Mouse (Mus musculus) cerebellum, adult 18-20 months (tissue): Measurements from ENCODE around the gene Klhl2.

ENCODE experiments used
- DNase-seq, 2 experiments: peaks; one replicate each; pipeline ENCODE4 v3.0.0; 2021

The Klhl2 gene

DNA sequence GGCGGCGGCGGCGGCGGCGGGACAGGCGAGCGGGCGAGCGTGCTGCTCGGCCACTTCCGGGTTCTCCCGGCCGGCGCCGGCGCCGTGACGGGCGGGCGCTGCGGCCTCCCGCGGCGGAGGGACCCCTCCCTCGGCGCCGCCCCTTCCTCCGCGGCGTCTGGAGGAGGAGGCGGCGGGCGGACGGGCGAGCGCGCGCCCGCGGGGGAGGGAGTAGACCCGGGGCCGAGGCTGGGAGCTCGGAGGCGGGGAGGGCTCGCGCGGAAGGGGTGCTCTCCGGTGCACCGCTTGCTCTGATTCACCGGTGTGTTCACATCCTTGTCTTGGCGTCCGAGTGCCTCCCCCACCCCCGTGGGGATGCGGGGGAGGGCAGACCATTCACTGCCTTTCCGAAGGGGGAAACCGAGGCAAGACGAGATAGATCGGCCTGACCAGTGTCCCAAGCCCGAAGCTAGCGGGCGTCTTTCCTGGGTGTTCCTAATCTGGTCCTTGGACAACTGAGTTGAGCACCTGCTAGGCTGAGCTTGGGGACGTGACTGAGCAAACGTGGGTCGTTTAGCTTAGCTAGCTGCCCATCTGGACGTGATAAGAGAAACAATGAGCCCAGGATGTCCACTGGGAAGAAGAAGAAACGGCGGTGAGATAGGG lies at the start of gene Klhl2:
Gene Klhl2 (minus strand): TSS at position 121 of the 645 bp plus-strand sequence.
- peak; percentile 72 to 84 for DNase-seq

DNA sequence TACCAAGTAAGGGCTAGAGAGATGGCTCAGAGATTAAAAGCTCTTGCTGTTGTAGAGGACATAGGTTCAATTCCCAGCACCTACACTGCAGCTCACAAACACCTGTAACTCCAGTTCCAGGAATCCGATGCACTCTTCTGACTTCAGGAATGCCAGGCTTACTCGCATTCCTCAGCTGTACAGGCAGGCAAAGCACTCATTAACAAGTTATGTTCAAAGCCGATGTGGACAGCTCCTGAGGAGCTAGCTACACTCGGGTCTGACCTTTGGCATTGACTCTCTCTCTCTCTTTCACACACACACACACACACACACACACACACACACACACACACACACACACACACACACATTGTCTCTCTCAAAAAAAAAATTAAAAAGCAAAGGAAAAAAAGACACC lies 48.9 kb upstream of the Klhl2 start:
- no peak for DNase-seq

GRCm38 (mm10) chr8:64896731-64897130 lies 46.9 kb upstream of the Klhl2 start:
- no peak for DNase-seq

- DNase-seq = peak; percentile 14 to 32
These were observed 30.9 kb upstream of the Klhl2 start for GRCm38 (mm10) chr8:64880619-64881200.

- DNase-seq = no peak
These were observed 28.0 kb upstream of the Klhl2 start for GRCm38 (mm10) chr8:64877630-64878312.

DNA sequence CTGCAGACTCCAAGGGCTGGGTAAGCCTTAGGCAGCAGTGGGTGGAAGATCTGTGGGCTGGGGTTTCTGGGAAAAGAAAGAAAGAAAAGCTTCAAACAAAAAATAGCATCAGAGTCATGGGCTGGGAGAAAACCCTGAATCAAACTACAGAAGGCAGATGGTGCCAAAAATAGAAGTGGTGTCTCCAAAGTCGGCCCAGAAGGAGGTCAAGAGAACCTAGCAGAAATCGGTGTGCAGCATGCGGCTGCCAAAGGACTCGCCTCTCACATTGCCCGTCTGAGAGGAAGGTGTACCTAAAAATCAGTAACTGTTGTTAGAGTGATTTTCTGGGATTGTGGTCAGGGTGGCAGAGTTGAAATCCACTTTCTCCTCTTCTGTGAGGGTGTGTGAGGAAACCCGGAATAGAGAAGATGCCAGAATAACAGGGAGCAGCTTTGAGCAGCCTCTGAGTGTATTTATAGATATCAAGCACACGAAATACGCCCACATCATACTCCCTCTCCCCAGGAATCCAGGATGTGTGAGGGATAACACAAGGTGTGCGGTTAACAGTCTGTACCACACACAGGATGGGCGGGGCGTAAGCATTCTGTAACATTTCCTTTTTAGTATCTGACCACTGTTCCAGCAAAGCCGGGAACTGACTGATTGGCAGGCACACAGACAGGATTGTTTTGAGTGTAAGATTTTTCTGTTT lies 21.8 kb upstream of the Klhl2 start:
- DNase-seq = peak; percentile 34 to 46

- DNase-seq = no peak
These were observed 20.4 kb upstream of the Klhl2 start for GRCm38 (mm10) chr8:64870218-64870617.

- peak in 1 of 2 experiments; percentile 43 for DNase-seq
These were observed 523 bp downstream of the Klhl2 start for GRCm38 (mm10) chr8:64849091-64849896.

- no peak for DNase-seq
These were observed 1.5 kb downstream of the Klhl2 start for GRCm38 (mm10) chr8:64848245-64848785.

- DNase-seq = no peak
These were observed 2.2 kb downstream of the Klhl2 start for GRCm38 (mm10) chr8:64847650-64848049.

GRCm38 (mm10) chr8:64847241-64847640 lies 2.6 kb downstream of the Klhl2 start:
- DNase-seq = no peak

DNA sequence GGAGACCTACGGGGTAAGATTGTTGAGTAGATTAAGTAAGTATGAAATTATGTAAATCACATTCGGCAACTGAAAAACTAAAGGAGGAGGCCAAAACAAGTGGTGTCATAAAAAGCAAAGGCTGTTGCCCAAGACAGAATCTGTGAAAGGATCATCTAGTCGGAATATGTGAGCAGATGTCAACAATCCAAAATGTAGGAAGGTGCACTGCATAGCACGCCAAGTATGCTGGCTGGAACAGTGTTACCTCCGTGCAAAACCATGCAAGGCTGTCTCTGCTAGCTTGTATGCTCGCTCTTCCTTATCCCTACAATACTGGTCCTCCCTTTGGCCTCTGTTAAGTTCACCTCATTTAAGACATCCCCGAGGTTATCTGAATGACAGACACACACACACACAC lies 4.5 kb downstream of the Klhl2 start:
- DNase-seq = no peak

DNA sequence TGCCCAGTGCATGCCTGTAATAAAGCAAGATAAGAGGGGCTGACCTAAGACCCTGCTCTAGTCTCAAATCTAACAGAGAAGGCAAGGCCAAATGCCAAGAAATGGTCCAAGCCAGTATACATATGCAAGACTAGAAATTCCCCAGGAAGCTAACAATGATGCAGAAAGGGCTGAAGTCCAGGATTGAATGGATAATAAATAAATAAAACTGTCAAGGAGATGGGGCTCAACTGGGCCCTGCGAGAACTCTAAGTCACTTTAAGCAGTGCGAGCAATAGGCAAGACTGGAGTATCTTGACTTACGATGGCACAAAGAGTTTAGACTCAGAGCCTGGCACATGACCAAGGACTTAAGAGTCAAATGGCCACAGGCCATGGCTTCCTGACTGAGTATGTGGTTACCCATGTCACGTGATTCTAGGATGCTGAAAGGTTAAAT lies 5.8 kb downstream of the Klhl2 start:
- DNase-seq = no peak

DNA sequence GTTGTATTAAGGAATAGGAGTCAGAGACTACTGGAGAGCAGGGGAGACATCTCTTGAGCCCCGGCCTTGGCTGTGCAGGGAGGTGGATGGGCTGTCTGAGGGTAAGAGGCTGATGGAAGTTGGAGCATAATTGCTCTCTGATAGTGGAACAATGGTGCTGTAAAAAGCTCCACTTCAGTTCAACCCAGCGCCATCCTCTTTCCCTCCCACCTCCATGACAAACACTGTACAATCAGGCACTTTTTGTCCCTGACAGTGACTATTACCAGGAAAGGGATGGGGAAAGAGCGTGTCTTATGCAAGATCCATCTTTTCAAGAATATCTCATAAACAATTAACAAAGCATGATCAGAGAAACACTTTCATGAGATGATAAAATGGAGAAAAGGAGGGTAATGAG lies 6.6 kb downstream of the Klhl2 start:
- no peak for DNase-seq

GRCm38 (mm10) chr8:64841747-64842406 lies 7.9 kb downstream of the Klhl2 start:
- DNase-seq = no peak

DNA sequence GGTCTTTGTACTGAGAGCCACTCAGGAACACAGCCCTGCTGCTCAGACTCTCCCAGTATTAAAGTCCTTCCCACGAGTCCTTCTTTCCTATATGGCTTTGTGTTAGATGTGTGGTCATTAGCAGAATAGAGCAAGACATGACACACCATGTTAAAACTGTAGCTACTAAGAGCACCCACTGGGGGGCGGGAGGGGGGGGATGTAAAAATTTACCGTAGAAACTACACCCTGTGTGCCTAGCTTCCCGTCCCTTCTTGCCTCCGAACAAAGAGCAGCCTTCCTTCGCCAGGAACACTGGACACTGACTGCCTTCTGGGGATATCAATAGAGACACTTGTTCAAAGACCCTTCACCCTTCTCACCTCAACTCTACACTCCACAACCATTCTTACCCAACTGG lies 10.2 kb downstream of the Klhl2 start:
- no peak for DNase-seq

- DNase-seq = no peak
These were observed 14.2 kb downstream of the Klhl2 start for GRCm38 (mm10) chr8:64835475-64836122.

DNA sequence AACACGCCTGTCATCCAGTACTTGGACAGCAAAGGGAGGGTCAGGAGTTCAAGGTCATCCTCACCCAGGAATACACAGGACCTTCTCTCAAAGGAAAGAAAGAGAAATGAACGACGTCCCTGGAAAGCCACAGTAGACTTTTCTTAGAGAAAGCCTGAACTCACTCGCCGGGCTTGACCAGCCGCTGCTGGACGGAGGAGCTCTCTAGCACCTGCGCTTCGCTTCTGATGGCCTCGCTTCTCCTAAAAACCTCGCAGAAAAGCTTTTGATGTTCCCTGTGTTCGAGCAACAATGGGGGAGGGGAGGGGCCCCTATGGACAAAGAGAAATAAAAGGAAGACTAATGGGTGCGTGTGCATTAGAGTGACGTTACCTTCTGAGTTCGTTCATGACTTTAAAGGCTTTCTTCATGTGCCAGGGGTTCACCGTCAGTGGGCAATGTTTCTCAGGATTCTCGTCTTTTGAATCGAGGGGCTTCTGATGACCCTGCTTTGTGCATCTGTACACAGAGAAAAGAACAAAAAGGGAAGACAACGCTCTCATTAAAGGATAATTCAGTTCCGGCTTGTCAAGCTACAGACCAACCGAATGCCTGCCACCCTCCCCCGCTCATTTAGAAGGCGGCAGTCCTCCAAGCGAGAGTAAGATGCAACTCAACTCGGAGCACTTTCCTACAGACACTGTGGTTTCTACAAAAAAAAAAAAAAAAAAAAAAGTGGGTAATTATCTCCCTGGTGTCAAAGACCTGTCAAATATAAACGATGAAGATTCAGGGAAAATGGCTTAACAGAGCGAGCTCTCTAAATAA lies 15.5 kb downstream of the Klhl2 start:
- no peak for DNase-seq

GRCm38 (mm10) chr8:64832581-64833135 lies 17.2 kb downstream of the Klhl2 start:
- DNase-seq = no peak

DNA sequence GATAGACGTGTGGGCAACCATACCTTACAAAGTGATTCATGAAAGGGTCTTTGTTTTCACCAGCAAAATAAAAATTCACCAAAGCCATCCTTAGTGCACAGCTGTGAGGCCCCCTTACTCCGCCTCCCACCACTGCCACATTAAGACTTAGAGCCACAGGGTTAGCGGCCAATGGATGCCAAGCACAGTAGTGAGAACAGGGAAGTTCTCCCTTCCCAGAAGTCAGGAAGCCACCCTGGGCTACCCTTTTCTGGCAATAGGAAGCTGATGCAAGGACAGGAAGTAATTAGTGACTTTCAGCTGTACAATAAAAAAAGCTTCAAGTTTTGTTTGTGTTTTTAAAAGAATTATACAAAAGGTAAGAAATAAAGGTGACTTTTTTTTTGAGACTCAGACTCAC lies 18.2 kb downstream of the Klhl2 start:
- no peak for DNase-seq
